Mouse (Mus musculus) brain, embryonic 14.5 days (tissue): ENCODE measurements around the gene Ippk.

ENCODE experiments used
- CTCF ChIP-seq: fragments of 200-500 bp; IDR thresholded peaks from 2 replicates; pipeline ENCODE4 v1.5.1; 2012; ENCODE audit warnings: inconsistent platforms, mild to moderate bottlenecking, moderate library complexity, borderline replicate concordance; ENCODE audit not compliant: insufficient read depth, insufficient read length; ENCODE audit errors: extremely low read depth
- POLR2A ChIP-seq: fragments of 200-500 bp; IDR thresholded peaks from 2 replicates; pipeline ENCODE4 v1.6.1; 2012; ENCODE audit warnings: mild to moderate bottlenecking, inconsistent platforms, borderline replicate concordance; ENCODE audit not compliant: poor library complexity, insufficient read depth, insufficient read length, severe bottlenecking; ENCODE audit errors: extremely low read depth

DNA sequence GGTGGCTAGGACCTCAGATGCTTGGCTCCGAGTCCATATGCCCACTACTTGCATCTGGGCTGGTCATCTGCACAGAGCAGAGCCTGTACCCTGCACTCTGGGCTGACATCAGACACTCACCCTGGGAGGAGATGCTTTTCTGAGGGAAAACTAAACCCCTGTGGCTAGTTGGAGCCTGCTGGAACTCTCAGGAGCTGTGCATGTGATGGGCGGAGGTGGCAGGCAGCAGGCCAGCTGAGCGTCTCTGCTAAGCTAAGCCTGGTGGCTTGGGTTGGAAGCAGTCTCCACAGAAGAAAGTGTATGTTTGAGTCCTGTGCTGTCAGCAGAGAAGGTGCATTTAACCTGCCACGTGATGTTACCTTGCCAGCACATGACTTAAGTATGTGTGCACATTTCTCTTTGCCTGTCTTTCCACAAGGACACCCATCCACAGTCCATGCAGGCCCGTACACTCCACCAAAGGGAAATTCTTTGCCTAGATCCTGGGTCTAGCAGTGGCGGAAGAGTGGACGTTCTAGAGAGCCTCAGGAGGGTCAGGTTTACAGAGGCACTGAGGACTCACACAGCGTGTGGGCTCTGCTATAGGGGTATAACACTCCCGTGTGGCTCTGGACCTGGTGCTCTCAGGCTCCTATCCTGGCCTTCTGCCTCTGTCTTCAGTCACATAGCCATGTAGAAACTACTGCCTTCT lies 48.5 kb upstream of the Ippk start:
- TF ChIP-seq CTCF: no peak
- TF ChIP-seq POLR2A: no peak
